Mouse (Mus musculus) gastrocnemius, postnatal 4 days (tissue): ENCODE measurements around the gene Fam83g. TPM values are rescaled to one million over a fixed set of nuclear protein-coding genes. Genes with fewer than 3 reads are reported as not detected.
"Not testable (repeated sequence)": the region's sequence is repeated elsewhere in the genome, so short reads cannot be mapped to it uniquely, and the experiment has no call there.

ENCODE experiments used
- DNase-seq, 2 experiments: peaks; one replicate each; pipeline ENCODE4 v3.0.0; 2021 to 2022; ENCODE audit warnings: low spot score in 2 of 2, mixed read lengths in 2 of 2
- long read RNA-seq, 2 experiments: library from polyadenylated mRNA; stranded (forward); transcript quantifications; one replicate each; pipeline ENCODE4 v2.0.0; 2021
- total RNA-seq, 2 experiments: library from RNA; stranded (reverse); gene quantifications; 2 replicates each; pipeline ENCODE4 v1.2.3; 2021

Gene Fam83g
- under 1 TPM; 0.34 to 0.36 TPM for total RNA-seq
- long read RNA-seq, experiment 1, full-length matches to known transcripts = 2 of 9 reads
- long read RNA-seq, experiment 1, partial matches to known transcripts = 4 of 9 reads
- long read RNA-seq, experiment 1, other reads (novel, unspliced or antisense) = 3 of 9 reads
- long read RNA-seq, experiment 2 = 0 reads

DNA sequence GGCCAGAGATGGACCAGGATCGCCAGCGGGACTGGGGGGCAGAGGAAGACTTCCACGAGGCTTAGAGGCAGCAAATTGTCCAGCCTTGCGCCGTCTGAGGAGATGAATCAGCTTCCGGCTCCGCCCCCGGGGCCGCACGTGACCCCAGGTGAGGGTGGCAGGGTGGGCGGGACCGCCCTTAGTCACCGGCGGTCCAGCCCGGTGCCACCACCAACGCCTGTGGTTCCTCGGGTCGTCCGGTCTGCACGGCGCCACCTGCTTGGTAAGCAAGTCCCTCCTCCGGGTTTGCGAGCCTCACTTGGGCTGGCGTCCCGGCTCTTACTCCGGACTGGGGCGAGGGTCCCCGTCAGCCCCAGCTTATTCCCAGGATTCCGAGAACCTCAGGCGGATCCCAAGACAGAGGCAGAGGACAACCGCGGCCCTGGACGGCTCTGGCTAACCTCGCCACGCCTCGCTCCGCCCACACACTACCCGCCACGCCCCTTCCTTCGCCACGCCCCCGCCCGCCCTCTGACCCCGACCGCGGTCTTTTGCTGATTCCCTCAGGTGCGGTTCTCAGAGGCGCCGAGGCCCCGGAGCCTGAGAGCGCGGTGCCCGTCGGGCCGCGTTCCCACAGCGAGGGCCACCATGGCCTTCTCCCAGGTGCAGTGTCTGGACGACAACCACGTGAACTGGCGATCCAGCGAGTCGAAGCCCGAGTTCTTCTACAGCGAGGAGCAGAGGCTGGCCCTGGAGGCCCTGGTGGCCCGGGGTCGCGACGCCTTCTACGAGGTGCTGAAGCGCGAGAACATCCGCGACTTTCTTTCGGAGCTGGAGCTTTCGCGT is at the start of gene Fam83g:
Gene Fam83g (plus strand): TSS at position 185 of the 825 bp plus-strand sequence.
- peak in 1 of 2 experiments; percentile 50 for DNase-seq

DNA sequence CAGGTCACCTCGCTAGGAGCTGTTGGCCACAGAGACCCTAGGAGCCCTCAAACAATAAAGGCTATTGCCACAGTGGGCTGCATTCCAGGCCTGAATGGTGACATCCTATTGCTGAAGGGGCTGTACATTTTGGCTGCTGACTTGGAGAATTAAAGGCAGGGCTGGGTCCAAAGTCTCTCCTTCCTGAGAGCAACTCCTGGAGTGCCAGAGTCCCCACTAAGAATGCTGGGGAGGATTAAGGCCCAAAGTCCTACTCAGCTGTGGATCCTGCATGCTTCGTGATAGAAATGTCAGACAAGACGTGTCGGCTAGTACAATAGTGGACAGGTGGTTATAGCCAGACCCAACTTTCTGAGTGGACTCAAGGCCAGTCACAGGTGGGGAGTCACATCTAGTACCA is 47.6 kb upstream of the Fam83g start:
- DNase-seq = not testable (repeated sequence)

DNA sequence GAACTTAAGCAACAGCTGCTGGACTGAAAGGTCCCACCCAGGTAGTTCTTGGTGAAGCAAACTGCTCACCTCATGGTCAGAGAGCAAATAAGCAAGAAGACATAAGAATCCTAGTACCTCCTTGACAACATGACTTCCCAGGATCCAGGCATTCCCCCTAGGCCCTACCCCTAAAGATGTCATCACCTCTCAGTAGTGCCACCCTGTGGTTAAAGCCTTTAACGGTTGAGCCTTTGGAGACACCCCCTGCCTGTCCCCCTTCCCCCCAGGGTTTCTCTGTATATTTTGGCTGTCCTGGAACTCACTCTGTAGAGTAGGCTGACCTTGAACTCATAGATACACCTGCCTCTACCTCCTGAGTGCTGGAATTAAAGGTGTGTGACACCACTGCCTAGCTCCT is 46.5 kb upstream of the Fam83g start:
- no peak for DNase-seq

DNA sequence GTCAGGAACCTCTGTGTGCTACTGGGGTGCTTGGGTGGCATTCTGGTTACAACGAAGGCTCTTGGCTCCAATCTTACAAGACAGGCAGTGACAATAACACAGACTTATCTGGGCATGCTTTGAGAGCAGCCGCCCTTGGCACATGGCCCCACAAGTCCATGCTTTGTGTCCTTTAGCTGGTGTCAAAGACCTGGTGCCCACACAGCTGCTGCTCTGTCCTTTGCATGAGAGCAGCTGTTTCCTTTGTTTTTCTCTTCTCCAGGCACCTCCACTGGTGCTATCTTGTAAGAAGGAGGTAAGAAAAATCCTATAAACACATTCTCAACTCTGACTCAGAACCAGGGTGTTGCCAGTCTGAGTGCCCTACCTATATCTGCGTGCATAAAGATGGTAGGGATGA is 46.0 kb upstream of the Fam83g start:
- DNase-seq = no peak

DNA sequence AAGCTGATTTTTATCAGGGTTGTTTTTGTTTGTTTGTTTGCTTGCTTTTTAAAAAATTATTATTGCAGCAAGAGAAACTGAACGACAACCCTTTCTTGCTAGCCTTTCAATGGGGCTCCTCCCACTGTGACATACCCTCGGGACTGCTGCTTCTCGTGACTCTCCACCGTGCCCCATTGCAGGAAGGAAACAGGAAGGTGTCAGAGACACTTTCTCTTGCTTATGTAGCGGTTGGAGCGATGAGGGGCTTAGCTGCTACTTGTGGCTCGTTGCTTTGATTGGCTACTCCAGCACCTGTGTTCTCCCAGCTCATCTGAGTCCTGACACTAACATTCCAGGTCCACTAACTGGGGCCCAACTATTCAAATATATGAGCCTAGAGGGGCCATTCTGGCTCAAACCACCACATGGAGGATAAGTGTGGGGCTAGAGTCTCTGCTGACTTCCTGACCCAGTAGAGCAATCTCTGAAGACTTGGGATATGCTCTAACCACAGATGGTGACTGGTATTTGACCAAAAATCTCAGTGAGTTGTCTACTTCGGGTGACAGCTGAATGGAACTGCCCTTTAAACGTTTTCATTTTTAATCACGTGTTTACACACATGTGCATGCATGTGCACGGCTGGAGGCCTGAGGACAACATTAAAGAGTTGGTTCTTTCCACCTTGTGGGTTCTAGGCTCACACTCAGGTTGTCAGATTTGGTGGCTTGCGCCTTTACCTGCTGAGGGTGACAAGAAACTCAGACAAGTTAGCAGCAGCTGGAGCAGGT is 44.9 kb upstream of the Fam83g start:
- DNase-seq = no peak

DNA sequence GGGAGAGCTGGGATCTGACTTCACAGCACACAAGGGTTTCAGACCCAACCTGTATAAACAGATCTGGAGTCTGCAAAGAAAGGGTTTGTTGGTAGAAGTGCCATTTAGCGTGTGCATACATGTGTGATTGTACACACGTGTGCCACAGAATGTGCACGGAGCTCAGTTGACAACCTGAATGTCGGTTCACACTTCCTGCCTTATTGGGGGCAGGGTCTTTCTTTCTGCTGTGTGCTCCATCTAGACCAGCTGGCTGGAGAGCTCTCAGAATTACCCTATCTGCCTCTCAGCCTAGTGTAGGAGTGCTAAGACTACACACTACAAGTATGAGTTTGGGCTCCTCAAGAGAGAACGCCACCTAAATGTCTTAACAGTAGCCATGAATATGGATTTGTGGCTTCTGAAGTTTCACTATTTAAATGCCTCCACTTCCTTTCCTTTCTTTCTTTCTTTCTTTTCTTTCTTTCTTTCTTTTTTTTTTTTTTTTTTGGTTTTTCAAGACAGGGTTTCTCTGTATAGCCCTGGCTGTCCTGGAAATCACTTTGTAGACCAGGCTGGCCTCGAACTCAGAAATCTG is 44.2 kb upstream of the Fam83g start:
- no peak for DNase-seq

DNA sequence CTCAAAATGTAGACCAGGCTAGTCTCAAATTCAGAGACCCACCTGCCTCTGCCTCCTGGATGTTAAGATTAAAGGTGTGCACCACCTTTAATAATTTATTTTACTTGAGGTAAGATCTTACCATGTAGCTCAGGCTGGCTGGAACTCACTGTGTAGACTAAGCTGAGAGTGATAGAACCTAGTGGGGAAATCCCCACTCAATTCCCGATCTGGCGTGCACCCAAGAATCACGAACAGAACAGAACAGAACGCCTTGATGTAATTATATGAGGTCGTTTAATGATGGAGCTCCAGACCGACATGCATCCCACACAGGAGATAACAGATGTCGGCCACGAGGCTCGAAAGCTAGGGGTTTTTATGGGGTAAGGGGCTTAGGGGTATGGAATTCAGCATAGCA is 43.3 kb upstream of the Fam83g start:
- not testable (repeated sequence) for DNase-seq

DNA sequence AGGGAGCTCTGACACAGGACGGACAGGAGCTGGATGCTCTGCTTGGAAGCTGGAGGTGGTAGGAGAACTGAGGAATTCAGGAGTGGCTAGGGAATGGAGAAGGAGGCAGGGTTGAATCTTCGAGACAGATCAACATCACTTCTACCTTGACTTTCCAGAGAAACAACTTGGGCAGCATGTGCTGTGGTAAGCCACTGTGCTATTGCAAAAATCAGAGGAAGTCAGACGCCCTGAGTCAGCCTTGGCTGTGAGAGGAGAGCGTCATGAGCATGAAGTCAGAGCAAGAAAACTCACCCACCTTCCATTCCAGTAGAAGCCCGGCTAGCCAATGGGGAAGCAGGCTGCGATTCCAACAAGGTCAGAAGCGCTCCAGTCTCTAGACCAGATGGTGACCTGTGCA is 41.8 kb upstream of the Fam83g start:
- no peak for DNase-seq

DNA sequence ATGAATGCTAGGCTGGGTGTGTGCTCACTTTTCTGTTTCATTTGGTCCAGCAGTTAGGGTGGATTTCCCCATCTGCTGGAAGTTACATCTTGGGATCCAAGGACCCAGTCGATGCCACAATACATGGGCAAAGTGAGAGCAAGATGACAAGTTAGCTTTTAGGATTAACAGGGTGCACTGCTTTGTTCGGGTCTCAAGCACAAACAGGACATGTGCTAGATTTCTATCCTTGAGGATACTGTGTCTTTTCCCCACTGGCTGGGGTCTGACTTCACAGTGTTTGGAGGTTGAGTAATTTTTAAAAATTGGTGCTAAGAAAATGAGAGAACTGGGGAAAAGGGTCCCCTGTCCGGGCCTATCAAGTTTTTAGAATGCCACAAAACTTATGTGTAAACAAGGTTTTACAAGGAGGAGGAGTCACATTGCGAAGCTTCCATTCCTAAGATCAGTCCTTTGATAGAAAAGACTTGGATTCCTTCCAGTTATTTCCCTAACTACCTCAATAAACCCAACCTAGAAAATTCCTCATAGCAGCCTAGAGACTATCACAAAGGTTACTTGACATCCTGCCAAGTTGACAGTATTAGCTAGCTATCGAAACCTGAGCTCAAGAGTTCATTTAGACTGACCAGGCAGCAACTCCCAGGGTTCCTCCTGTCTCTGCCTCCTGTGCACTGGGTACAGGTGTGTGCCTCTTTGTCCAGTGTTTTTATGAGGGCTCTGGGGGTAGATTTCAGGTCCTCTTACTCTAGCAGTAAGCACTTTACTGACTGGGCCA is 40.5 kb upstream of the Fam83g start:
- no peak for DNase-seq

DNA sequence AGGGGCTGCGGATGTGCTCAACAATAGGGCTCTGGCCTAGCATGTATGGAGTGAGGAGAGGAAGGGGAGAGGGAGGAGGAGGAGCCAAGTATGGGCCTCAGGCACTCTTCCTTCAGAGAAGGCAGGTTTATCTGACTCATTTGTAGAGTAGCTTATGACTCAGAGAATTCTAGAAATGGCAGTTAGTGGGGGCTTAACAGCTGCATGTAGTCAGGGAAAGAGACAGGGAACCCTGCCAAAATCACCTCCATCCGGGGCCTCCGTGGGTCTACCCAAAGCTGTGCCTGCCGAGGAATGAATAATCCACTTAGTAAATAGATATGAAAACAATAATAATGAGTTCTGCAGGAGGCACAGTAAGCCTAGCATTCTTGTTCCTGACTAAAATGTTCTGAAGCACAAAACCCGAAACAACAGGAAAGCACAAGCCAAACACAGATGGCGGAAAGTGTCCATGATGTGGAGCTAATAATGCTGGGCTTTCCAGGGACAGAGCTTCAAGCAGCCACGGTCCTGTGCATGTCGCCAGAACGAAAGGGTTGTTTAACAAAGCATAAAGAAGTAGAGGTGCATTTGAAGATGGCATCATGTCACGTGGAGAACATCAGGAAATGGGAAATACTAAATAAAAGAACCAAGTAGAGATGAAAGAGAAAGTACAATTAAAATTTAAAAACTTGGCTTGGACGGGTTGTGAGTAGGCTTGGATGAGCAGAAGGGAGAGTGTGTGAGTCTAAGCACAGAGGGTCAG is 39.1 kb upstream of the Fam83g start:
- DNase-seq = peak in 1 of 2 experiments; percentile 36

DNA sequence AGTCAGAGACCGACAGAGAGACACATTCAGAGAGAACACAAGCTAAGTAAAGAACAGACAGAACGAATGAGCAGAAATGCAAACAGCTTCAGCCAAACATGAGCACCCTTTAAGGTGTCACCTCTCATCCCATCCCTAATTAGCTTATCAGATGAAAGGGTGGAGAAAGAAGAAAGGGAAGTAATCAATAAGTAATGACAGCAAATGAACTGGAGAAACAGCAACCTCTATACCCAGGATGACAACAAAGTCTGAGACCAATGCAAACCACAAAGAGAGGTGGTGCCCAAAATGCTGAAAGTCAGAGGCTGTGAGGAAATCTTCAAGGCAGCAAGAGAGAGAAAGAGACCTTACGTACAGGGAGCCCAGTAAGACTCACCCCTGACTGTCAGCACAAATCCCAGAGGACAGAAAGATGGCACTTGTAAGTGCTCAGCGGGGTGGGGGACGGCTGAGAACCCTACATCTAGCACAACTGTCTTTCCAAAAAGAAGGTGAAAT is 38.5 kb upstream of the Fam83g start:
- no peak for DNase-seq

DNA sequence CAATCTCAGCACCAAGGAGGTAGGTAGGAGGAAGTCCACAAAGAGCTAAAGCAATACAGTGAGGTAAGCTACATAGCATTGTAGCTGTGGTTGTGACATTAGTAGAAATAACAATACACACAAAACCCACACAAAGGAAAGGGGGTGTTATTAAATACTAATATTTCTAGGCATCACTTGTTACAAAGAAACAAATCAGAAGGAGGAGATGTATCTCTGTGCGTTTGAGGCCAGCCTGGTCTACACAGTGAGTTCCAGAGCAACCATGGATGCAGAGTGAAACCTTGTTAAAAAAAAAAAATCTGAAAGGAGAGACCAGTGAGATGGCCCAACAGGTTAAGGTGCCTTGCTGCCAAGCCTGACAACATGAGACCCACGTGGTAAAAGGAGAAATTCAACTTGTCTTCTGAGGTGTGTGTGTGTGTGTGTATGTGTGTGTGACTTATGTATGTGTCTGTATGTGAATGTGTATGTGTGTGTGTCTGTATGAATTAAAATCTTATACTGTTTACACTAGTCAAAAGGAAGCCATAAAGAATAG is 37.3 kb upstream of the Fam83g start:
- DNase-seq = no peak

DNA sequence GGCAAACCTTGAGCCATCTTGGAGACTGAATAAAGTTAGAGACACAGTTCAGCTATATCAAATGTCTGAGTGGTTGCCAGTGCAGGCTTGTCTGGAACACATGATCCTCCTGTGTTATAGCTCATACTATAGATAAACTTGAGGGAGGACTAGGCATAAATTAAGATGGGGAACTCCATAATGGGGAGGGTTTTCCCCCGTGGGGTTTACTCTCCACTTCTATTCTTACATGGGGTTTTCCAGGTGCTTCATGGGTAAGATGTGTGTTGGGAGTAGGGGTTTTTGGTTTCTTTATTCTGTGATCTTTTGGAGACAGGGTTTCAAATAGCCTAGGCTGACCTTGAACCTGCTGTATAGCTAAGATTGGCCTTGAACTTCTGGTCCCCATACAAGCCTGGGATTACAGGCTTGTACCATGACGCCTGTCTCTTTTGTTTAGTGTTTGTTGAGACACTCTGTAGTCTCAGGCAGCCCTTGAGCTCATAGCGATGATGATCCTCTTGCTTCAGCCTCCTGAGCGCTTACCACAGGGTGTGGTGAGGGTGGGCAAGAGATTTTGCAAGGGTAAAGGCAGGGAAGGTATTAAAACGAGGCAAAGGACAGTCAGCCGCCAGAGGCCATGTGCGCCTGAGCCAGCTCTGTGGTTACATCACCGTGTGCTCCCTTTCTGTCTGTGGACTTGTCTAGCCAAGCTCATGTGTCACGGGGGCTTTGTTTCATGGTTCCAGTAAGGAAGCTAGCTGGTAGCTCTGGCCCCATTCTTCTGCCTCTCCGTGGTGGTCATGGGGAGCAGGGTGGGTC is 36.6 kb upstream of the Fam83g start:
- DNase-seq = no peak

DNA sequence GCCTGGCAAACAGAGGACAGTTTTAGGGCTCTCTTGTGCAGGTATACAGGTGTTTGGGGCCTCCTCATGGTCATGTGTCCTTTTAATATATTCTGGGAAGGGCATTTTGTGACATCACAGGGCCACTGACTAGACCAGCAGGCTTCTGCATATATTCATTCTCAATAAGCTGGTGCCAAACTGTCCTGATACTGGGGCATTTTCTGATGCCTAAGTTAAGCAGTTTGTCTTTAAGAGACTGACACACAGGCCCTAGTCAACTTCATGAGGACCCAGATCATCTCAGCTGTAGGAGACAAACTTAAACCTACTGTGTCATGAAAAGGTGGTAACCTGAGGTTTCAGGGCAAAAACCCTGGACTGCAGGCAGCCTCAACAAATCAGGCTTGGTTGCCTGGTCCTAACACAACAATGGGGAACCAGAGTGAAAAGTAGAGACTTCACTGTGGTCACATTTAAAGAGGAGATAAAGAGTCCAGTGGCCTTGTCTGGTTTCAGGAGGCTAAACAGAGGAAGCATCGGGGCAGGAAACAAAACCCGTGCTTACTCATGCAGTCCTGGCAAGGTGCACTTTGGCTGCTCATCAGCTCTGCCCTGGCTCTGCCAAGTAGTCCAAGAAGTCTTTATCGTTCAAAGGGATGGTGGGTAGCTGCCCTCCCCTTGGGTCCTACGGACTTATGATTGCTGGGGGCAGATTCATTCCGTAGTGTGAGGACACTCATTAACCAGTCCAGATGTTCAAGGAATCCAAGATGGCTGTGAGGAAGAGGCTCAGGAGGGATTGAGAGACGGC is 35.7 kb upstream of the Fam83g start:
- DNase-seq = no peak

DNA sequence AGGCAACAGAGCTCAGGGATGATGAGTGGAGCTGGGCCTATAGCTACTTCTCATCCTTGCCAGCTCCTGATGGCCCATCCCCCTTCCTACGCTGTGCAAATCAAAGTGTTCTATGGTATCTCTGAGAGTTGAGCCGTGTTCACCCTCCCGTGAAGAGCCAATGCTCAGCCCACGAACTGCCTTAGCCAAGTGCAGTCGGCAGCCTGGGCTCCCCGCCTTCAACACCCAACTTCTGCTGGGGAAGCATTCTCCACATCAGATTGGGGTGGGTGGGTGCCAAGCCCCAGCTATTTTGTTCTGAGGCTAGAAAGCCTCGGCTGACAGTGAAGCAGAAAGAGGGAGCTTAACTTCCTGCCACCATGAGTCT is 35.2 kb upstream of the Fam83g start:
- no peak for DNase-seq

DNA sequence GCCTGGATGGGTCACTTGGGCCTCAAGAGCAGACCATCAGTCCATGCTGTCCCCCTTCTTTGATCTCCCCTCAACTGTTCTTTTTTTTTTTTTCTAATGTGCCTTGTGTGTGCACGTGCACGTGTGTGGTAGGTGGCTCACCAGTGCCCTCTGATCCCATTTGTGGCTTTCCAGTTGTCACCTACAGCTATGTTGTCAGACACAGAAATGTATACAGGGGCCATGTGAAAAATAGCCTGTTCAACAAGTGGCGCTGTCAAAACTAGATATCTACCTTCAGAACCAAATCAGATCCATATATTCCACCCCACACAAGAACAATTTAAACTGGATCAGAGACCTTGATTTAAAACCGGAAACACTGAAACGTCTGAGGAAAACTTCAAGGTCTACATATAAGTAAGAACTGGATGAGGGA is 34.7 kb upstream of the Fam83g start:
- no peak for DNase-seq

DNA sequence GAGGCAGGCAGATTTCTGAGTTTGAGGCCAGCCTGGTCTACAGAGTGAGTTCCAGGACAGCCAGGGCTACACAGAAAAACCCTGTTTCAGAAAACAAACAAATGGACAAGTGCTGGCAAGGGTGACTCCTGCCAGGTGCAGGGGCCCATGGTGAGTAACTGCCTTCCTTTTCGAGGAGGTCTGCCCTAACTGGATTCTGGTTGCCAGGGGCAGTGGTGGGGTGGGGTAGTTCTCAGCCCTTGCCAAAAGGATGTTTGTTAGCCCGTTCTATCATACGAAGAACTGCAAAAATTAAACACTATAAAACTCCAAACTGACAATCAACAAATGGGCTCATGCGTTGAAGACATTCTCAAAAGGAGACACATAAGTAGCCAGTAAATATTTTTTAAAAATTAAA is 34.3 kb upstream of the Fam83g start:
- no peak for DNase-seq
